Mouse (Mus musculus) E14TG2a.4 (cell line): ENCODE measurements around the gene Cops7a.

Source experiments
- H3K27me3 ChIP-seq: 2 replicates; pipeline ENCODE4 v1.6.1; 2014; ENCODE audit warnings: low read length, control low read depth; ENCODE audit not compliant: insufficient read depth
- H3K36me3 ChIP-seq: 2 replicates; pipeline ENCODE4 v1.6.1; 2014; ENCODE audit warnings: low read length, control low read depth; ENCODE audit not compliant: insufficient read depth
- H3K4me1 ChIP-seq: replicated peaks from 2 replicates; pipeline ENCODE4 v1.6.1; 2014; ENCODE audit warnings: low read depth, low read length, control low read depth
- H3K4me3 ChIP-seq: replicated peaks from 2 replicates; pipeline ENCODE4 v1.5.1; 2014; ENCODE audit warnings: mild to moderate bottlenecking, low read length
- H3K9me3 ChIP-seq: 2 replicates; pipeline ENCODE4 v1.6.1; 2014; ENCODE audit warnings: low read length, control low read depth
- CTCF ChIP-seq: conservative IDR thresholded peaks from 2 replicates; pipeline ENCODE4 v1.5.1; 2014; ENCODE audit warnings: low read length
- NANOG ChIP-seq: IDR thresholded peaks from 2 replicates; pipeline ENCODE4 v1.6.1; 2014; ENCODE audit warnings: borderline replicate concordance, low read length, mixed read lengths
- POU5F1 ChIP-seq: IDR thresholded peaks from 2 replicates; pipeline ENCODE4 v1.6.1; 2014; ENCODE audit warnings: low read length, borderline replicate concordance

Cops7a gene

DNA sequence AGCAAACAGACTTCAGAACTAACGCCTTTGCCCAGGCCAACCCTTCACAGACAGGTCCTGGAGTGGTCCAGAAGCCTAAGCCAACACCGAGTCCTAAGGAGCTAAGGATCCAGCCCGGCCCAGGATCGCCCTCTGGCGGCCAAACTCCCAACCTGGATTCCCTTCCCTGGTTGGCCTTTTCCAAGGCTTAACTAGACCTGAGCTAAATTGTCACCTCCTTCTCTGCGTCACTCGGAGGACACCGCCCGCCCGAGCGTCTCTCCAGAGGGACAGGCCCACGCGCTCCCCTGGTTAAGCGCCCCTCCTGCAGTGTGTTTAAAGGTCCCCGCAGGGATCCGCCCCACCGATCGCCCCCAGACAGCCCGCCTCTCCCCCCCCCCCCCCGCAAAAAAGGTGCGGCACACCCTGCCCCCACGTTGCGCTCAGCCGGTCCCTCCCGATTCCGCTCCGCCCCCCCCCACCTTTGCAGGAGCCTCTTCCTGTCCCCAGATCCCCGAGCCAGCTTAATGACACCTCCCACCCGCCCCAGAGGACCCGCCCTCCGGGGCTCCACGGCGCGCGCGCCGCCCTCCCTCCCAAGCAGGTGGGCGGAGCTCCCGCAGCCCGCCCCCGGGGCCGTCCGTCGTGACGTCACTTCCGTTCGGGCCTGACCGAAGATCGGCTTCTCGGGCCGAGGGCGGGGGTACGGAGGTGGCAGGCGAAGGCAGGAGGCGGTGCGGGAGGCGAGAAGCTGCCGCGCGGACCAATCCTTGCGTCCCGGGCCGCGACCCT is 34.4 kb downstream of the Cops7a start, which contains the start of gene Mlf2:
Gene Mlf2 (plus strand): TSS at position 633 of the 771 bp plus-strand sequence.
- H3K27me3 ChIP-seq, result no peaks in the 10 kb centered on the region
- no peaks in the 10 kb centered on the region for H3K9me3 ChIP-seq
- peak within 1 kb of the TSS; percentile 96 for H3K4me3 ChIP-seq
- peaks cover 36% of the 10 kb centered on the region for H3K36me3 ChIP-seq
- TF ChIP-seq POU5F1 (no peak), CTCF (peak; percentile 94), NANOG (no peak)
- H3K4me1 ChIP-seq, result peaks cover 59% of the 10 kb centered on the region

DNA sequence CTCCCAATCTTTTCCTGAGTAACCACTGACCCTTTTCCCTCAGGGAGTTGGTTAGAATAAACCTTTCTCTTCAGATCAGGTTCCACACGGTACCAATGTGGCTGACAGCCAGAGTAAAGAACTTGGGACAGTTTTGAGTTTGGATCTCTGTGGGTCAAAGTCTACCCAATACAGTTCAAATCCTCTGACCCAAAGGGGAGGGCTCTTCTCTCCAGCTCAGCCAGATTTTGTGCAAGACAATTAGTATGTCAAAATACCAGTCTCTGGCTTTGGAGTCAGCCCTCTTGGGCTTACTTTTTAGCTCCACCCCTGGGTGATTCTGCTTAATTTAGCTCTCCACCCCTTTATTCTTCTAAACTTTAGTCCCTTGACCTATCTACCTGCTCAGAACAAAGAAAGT is 35.1 kb downstream of the Cops7a start:
- Histone ChIP-seq H3K9me3 (no peaks in the 10 kb centered on the region), H3K27me3 (no peaks in the 10 kb centered on the region), H3K4me3 (peak overlapping the region; percentile 69), H3K4me1 (peaks cover 62% of the 10 kb centered on the region), H3K36me3 (peaks cover 29% of the 10 kb centered on the region)
- TF ChIP-seq NANOG (no peak), CTCF (no peak), POU5F1 (no peak)

DNA sequence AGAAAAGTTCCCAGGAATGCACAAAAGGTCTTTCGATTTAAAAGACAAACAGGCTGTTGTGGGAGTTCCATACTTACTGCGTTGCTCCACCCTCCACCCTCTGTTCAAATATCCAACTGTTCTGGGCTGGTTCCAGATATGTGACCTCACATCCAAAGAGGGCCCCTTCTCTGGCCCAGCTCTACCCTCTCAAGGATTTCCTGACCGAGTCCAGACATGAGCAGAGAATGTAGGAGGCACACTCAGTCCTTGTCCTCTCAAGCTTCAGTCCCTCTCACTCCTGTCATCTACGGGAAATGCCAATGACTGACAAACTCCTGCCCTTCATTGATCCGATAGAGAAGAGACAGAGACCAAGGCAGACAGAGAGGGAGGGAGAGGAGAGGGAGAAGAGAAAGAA is 39.4 kb downstream of the Cops7a start:
- TF ChIP-seq NANOG (no peak), POU5F1 (no peak), CTCF (no peak)

DNA sequence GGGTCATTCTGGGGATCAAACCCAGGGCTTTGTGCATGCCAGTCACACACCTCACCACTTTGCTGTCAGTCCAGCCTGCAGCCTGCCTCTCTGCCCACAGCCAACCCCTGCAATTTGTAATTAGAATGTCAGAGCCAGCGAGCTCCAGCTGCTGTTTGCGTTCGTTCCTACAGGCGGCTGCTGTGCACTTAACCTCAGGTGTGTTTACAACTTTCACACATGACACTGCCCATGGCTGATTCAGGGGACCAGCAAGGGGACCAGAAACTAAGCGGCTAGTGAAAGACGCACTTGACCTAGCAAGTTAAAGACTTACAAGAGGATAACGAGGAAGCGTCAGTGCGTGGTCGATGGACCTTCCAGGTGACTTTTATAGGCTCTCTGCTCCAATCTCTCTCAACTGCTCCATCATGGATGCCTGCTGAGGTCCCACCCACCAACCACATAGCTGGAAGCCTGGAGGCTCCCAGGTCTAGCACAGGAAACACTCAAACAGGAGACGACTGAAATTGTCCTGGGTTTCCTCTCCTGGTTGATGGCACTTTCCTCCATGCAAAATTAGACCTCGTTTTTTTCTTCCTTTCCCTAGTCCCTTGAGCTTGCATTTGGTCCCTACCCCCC is 40.1 kb downstream of the Cops7a start:
- Histone ChIP-seq H3K4me3 (peak overlapping the region; percentile 3; the same call in 1 of the 2 replicates), H3K9me3 (no peaks in the 10 kb centered on the region), H3K36me3 (no peaks in the 10 kb centered on the region), H3K27me3 (no peaks in the 10 kb centered on the region), H3K4me1 (peaks cover 61% of the 10 kb centered on the region)
- TF ChIP-seq POU5F1 (no peak), NANOG (no peak), CTCF (no peak)

More for the DNA sequence above, 39.4 kb downstream of the Cops7a start:
- Histone ChIP-seq H3K4me1 (peaks cover 58% of the 10 kb centered on the region), H3K9me3 (no peaks in the 10 kb centered on the region), H3K27me3 (no peaks in the 10 kb centered on the region), H3K4me3 (peak overlapping the region; percentile 3; the same call in 1 of the 2 replicates), H3K36me3 (no peaks in the 10 kb centered on the region)

DNA sequence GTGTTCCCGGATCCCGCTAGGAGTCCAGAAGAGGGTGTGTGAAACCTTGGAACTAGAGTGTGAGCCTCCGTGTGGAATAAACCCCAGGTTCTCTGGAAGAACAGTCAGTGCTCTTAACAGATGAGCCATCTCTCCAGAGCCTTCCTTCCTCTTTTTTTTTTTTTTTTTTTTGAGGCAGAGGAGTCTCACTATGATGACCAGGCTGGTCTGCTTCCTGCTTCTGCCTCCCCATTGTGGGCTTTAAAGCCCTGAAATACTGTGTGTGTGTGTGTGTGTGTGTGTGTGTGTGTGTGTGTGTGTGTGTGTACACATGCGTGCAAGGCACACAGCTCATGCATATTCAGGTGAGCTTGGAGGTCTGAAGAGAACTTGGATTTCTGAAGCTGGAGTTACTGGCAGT is 43.8 kb downstream of the Cops7a start:
- Histone ChIP-seq H3K4me1 (peaks cover 69% of the 10 kb centered on the region), H3K36me3 (no peaks in the 10 kb centered on the region), H3K9me3 (no peaks in the 10 kb centered on the region), H3K27me3 (no peaks in the 10 kb centered on the region), H3K4me3 (no peak overlapping the region)
- no peak for TF ChIP-seq NANOG
- TF ChIP-seq CTCF, result no peak
- TF ChIP-seq POU5F1, result no peak

DNA sequence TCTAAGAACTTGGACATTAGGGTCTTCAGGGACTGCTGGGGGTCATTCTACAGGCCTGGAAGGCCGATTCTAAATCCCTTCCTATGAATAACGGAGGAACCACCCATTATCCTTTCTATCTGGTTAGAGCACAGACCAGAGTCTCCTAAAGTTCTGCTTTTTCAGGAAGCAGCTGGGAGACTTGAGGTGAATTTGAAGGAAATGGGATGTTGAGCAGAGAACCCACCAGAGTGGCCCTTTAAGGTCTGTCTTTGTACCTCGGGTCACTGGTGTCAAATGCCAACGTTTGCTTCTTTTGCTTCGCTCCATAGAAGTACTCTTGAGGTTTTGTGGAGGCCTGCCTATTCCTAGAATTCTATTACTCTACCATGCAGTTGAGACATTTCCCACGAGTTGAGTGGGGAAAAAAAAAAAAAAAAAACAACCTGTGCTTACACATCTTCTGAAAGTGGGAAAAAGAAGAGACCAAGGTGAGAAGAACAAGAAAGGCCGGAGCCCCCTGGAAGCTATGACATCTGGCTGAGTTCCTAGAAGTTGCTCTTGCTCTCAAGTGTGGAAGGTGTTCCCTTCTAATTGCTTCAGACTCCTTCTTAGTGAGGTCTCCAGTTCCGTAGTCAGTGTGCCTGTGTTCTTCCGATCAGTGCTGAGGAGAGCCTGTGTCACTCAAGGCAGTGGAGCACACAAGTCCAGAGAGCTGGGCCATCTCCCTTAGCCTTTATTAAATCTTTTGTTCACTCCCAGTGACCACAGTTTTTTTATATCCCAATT is 44.8 kb downstream of the Cops7a start:
- peaks cover 69% of the 10 kb centered on the region for H3K4me1 ChIP-seq
- TF ChIP-seq POU5F1, result no peak
- no peak for TF ChIP-seq NANOG
- TF ChIP-seq CTCF, result no peak
- peak overlapping the region; percentile 71 for H3K4me3 ChIP-seq
- no peaks in the 10 kb centered on the region for H3K27me3 ChIP-seq
- no peaks in the 10 kb centered on the region for H3K9me3 ChIP-seq
- H3K36me3 ChIP-seq, result peaks cover 7% of the 10 kb centered on the region; the same call in 1 of the 2 replicates

DNA sequence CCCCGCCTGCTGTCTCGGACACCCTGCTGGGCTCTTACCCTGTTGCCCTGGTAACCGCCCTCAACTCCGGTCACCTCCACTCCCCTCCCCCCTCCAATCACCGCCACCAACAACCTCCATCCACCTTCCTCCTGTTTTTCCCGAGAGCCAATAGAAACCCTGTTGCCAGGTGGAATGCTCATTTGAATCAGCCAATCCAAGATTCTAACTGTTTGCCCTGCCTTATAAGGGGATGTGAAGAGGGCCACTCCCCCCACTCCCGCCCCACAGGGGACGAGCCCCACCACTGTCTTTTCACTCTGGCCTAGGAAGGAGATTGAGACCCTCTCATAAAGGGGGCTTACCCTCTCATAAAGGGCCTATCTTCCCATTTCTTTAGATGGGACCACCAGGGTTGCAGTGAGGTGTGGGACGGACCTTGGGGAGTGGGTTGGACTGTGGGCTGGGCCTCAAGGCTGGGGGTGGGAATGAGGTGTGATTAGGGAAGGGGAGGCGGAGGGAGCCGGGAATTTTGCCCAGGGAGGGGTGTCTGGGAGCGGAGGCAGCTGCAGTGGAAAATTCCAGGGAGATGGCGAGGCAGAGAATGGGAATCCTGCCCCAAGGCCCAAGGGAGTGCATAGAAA is 45.5 kb downstream of the Cops7a start, which contains the start of gene Ptms:
Gene Ptms (minus strand): TSS at position 409 of the 623 bp plus-strand sequence.
- H3K4me1 ChIP-seq, result peaks cover 69% of the 10 kb centered on the region
- H3K4me3 ChIP-seq, result peak within 1 kb of the TSS; percentile 88
- TF ChIP-seq POU5F1 (no peak), NANOG (0 out of 2 replicates have a peak, but pooled peaks have one; percentile 3)
- no peaks in the 10 kb centered on the region for H3K9me3 ChIP-seq
- H3K36me3 ChIP-seq, result peaks cover 12% of the 10 kb centered on the region
- H3K27me3 ChIP-seq, result no peaks in the 10 kb centered on the region
